ENCODE assay signal across 16 mouse cellular contexts in the genomic region with DNA sequence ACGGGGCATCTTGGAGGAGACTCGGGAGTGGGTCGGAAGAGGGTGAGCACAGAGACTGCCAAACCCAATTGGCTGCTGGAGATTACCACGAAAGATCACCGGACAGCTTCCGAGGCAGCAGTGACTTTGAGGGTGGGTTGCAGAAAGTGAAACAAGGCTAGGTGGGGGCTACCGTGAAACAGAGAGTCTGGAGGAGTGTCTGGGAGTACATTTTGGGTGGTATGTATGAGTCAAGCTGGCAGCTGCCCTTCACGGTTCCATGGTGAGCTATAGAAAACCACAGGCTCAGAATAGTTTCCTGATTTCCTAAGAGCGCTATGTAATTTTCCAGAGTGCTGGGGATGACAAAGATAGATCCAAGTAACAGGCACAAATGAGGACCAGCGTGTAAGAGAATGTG.
DNase-seq lines count a peak whose midpoint lies in the region; ATAC-seq lines count a peak whose summit lies in the region.
"Had no signal": no experiment of that assay in that cellular context is flagged by ENCODE, and none has a peak within 500 bp of the region (broad histone marks: within the 10 kb centered on the region; RNA-seq: fewer than 3 reads in every experiment).

No protein-coding gene starts in this region.

- intact Hi-C loops in left cerebral cortex, postnatal 25 days (cut with DNase I): loop anchor here (1.0 to 5.0 kb wide), 2 partner anchors 105 to 1194 kb away; no protein-coding TSS in a partner anchor

- DNase-seq in layer of hippocampus, adult 9-11 months: peak; percentile 6
- no peak for DNase-seq in layer of hippocampus, adult 9-10 months (ENCODE audit: low spot score)
- peak; percentile 18 to 43 for DNase-seq in frontal cortex, postnatal 10 days (ENCODE audit: low spot score in 2 of 2)
- peak; percentile 49 to 95 for DNase-seq in left cerebral cortex, postnatal 25 days (ENCODE audit: low spot score in 2 of 2)
- DNase-seq in telencephalon, adult 2 months (ENCODE audit: low read depth, low spot score): peak; percentile 82
- no peak for DNase-seq in cerebellum, postnatal 10 days
- no peak for DNase-seq in neural tube, embryonic 10.5 days (ENCODE audit: extremely low spot score, low spot score)
- DNase-seq: adrenal gland, postnatal 10 days; cerebellum, adult 8-10 months; embryo, embryonic 11 days; kidney, adult 9 months; thymus, adult 2 months had no signal

- no peak for ATAC-seq in monocyte, adult 5-6 weeks (replicated peaks; ENCODE audit: insufficient number of reproducible peaks, low FRiP score, low TSS enrichment, poor library complexity, severe bottlenecking)
- ATAC-seq: forebrain, embryonic 16.5 days; inflammation-experienced regulatory T-cells, adult 6 months; lung, postnatal 0 days had no signal

Comparison
In these comparisons a context has a peak if more than half of its experiments do, and no peak if none do; other contexts are left out.
1. DNase-seq: peak in layer of hippocampus, adult 9-11 months (single experiment), frontal cortex, postnatal 10 days (2 of 2), left cerebral cortex, postnatal 25 days (2 of 2) and telencephalon, adult 2 months (single experiment); none in layer of hippocampus, adult 9-10 months (single experiment), cerebellum, postnatal 10 days (0 of 2) and neural tube, embryonic 10.5 days (single experiment).